Mouse (Mus musculus) heart, embryonic 11.5 days (tissue): ENCODE results near the gene Grhl3. TPM values are rescaled to one million over a fixed set of nuclear protein-coding genes. Genes with fewer than 3 reads are reported as not detected.

Source experiments
- ATAC-seq: fragments of 200-750 bp; cut with Nextera tagmentation; replicated peaks from 2 replicates; pipeline ENCODE4 v1.8.0; 2017; ENCODE audit warnings: moderate library complexity; ENCODE audit not compliant: insufficient number of reproducible peaks, low FRiP score, low TSS enrichment
- H3K27ac ChIP-seq: fragments of 300-500 bp; sonication (generic); 2 replicates; pipeline ENCODE4 v1.5.1; 2014; ENCODE audit warnings: mild to moderate bottlenecking, low read depth, low read length
- H3K27me3 ChIP-seq: fragments of 300-500 bp; sonication (generic); 2 replicates; pipeline ENCODE4 v1.6.1; 2014; ENCODE audit warnings: mild to moderate bottlenecking, low read length, mixed read lengths; ENCODE audit not compliant: control insufficient read depth, insufficient read depth
- H3K36me3 ChIP-seq: fragments of 300-500 bp; sonication (generic); 2 replicates; pipeline ENCODE4 v1.6.1; 2014; ENCODE audit warnings: mild to moderate bottlenecking, low read length, moderate library complexity, mixed read lengths; ENCODE audit not compliant: control insufficient read depth, insufficient read depth
- H3K4me1 ChIP-seq: fragments of 300-500 bp; sonication (generic); 2 replicates; pipeline ENCODE4 v1.6.1; 2014; ENCODE audit warnings: low read length; ENCODE audit not compliant: control insufficient read depth, insufficient read depth
- H3K4me2 ChIP-seq: fragments of 300-500 bp; sonication (generic); 2 replicates; pipeline ENCODE4 v1.6.1; 2014; ENCODE audit warnings: mild to moderate bottlenecking, moderate library complexity
- H3K4me3 ChIP-seq: fragments of 300-500 bp; sonication (generic); 2 replicates; pipeline ENCODE4 v1.5.1; 2014; ENCODE audit warnings: low read depth, low read length
- H3K9ac ChIP-seq: fragments of 300-500 bp; sonication (generic); 2 replicates; pipeline ENCODE4 v1.6.1; 2014; ENCODE audit warnings: mild to moderate bottlenecking, low read depth, low read length, moderate library complexity
- H3K9me3 ChIP-seq: fragments of 300-500 bp; sonication (generic); replicated peaks from 2 replicates; pipeline ENCODE4 v1.6.1; 2016; ENCODE audit warnings: low read length; ENCODE audit not compliant: control insufficient read depth
- WGBS: fragments of 180-500 bp; shearing (Covaris S2); extraction: QIAGEN DNeasy Blood & Tissue Kit; methylation state at CpG from one replicate; pipeline ENCODE4 v1.1.7; 2014; ENCODE audit not compliant: insufficient replicate concordance; 5-methylcytosine and 5-hydroxymethylcytosine counted together
- polyA plus RNA-seq: library from polyadenylated mRNA; unstranded; fragments of >200 nt; fragmentation: Nextera tagmentation; extraction: Ambion mirVana; gene quantifications from 2 replicates; pipeline ENCODE4 v1.2.1, GENCODE M21; 2014

The Grhl3 gene
- polyA plus RNA-seq, 1 experiment from 2014 or later, result 5.5 TPM

DNA sequence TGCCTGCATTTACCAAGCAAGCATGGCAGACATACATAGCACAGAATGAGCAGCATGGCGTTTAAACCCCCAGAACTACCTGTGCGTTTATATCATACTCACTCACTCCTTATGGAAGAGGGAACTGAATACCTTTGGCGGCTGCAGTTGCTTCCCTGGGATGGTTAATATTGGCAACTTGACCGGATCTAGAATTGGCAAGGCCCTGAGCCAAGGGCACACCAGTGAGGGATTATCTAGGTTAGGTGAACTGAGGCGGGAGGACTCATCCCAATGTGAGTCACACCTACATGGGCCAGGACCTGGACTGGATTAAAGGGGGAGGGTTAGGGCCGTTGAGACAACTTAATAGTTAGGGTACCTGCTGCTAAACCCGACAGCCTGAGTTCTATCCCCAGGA lies 32.8 kb upstream of the Grhl3 start:
- Histone ChIP-seq H3K4me3 (no peak overlapping the region), H3K27ac (no peak overlapping the region), H3K9me3 (peaks cover 7% of the 10 kb centered on the region; the same call in 1 of the 2 replicates), H3K4me1 (no peaks in the 10 kb centered on the region), H3K27me3 (no peaks in the 10 kb centered on the region; the same call in 1 of the 2 replicates), H3K36me3 (no peaks in the 10 kb centered on the region), H3K4me2 (no peak overlapping the region), H3K9ac (no peak overlapping the region)
- ATAC-seq, result no peak
- 85% methylated on average over 7 of the region's 7 CpGs for WGBS

GRCm38 (mm10) chr4:135601530-135601929 lies 28.1 kb upstream of the Grhl3 start:
- no peak overlapping the region for H3K27ac ChIP-seq
- H3K9me3 ChIP-seq, result no peaks in the 10 kb centered on the region
- H3K27me3 ChIP-seq, result no peaks in the 10 kb centered on the region
- no peak for ATAC-seq
- no peaks in the 10 kb centered on the region for H3K36me3 ChIP-seq
- H3K4me3 ChIP-seq, result no peak overlapping the region
- no peak overlapping the region for H3K9ac ChIP-seq
- no peaks in the 10 kb centered on the region for H3K4me1 ChIP-seq
- 78% methylated on average over 3 of the region's 3 CpGs for WGBS
- no peak overlapping the region for H3K4me2 ChIP-seq

GRCm38 (mm10) chr4:135599497-135600182 lies 26.2 kb upstream of the Grhl3 start:
- Histone ChIP-seq H3K9ac (no peak overlapping the region), H3K9me3 (no peaks in the 10 kb centered on the region), H3K27me3 (no peaks in the 10 kb centered on the region), H3K27ac (no peak overlapping the region), H3K4me2 (no peak overlapping the region), H3K4me3 (no peak overlapping the region), H3K36me3 (no peaks in the 10 kb centered on the region), H3K4me1 (no peaks in the 10 kb centered on the region)
- 67% methylated on average over 7 of the region's 7 CpGs for WGBS
- no peak for ATAC-seq

DNA sequence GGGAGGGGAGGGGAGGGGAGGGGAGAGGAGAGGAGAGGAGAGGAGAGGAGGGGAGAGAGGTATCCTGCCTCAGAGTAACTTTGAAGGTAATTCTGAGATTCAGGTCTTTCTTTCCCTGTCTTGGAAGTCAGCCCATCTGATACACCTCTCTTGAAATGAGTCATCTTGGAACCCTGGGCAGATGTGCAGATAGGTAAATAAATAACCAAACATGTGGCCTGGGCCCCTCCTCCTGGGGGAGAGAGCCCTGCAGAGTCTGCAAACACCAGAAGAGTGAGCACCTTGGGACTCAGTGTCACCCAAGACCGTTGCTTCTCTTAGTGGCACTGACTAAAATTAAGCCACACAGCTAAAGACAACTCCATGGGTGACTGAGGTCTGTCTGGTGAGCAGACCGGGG lies 25.6 kb upstream of the Grhl3 start:
- no peak for ATAC-seq
- no peaks in the 10 kb centered on the region for H3K9me3 ChIP-seq
- no peaks in the 10 kb centered on the region for H3K27me3 ChIP-seq
- H3K4me1 ChIP-seq, result no peaks in the 10 kb centered on the region
- 59% methylated on average over 2 of the region's 2 CpGs for WGBS
- H3K9ac ChIP-seq, result no peak overlapping the region
- no peak overlapping the region for H3K4me3 ChIP-seq
- no peak overlapping the region for H3K27ac ChIP-seq
- no peak overlapping the region for H3K4me2 ChIP-seq
- no peaks in the 10 kb centered on the region for H3K36me3 ChIP-seq

DNA sequence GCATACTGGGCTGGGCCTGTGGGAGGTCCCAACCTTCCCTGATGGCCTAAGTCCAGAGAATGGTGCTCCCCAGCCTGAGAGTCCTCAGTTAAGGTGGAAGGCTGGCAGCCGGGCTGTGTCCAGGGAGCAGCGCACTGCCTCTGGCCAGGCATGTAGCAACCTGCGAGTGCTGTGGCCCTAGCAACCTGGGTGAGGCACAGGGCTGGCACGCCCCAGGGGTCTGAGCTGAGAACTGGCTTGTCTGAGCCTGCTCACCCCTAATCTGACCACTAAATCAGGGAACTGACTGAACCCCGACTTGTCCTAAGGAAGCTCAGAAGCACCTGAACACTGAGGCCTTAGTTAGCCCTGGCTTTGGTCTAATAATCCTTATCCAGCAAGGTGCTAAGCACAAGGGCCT lies 24.1 kb upstream of the Grhl3 start:
- ATAC-seq, result no peak
- Histone ChIP-seq H3K27me3 (no peaks in the 10 kb centered on the region), H3K4me2 (no peak overlapping the region), H3K27ac (no peak overlapping the region), H3K4me3 (no peak overlapping the region), H3K9ac (no peak overlapping the region), H3K36me3 (no peaks in the 10 kb centered on the region), H3K9me3 (0 out of 2 replicates have a peak, but pooled peaks cover 4% of the 10 kb centered on the region), H3K4me1 (no peaks in the 10 kb centered on the region)
- 78% methylated on average over 5 of the region's 5 CpGs for WGBS

DNA sequence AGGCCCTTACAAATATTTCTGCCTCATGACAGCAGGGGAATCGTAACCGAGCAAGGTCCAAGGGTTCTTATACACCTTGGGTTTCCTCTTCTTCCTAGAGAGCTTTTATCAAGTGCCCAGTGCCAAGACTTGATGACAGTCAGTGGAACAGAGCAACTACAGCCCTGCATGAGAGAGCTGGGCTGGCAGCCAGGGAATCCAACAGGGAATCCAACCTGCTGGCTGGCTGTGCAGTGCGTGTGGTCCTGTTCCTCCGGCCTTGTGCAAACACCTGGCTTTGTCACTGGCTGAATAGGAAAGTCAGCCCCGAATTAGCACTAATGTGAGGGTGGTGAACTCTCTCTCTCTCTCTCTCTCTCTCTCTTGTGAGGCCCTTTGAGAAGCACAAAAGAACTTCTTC lies 22.5 kb upstream of the Grhl3 start:
- no peak overlapping the region for H3K27ac ChIP-seq
- 67% methylated on average over 5 of the region's 5 CpGs for WGBS

DNA sequence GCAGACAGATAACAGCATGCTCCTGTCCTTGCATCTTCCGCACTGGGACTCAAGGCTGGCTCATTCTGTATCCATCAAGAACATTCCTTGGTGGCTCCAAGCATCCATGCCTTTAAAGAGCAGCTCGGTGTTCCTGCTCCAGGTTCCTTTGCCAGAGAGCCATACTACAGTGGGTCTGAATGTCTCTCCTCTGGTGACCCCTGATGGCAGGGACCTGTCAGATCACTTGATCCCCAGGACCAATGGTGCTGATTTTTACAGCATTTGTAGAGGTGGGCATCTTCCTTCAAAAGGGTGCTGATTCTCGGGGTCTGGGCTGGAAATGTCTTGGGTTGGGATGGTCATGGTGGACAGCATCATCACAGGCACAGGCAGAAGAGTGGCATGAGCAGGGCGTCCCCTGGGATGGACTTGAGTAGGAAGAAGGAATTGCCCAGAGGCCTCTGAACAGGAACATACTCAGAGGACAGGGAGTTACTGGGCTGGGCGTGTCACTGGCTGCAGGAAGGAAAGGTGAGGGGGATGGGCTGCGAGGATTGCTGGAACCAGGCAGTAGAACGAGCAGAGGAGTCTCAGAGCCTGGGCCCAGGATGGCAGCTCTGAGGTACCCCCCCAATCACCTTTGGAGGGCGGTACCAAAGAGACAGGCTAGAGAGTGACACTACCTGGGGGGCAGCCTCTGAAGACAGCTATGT lies 18.3 kb upstream of the Grhl3 start:
- Histone ChIP-seq H3K4me3 (no peak overlapping the region), H3K9ac (no peak overlapping the region), H3K27me3 (no peaks in the 10 kb centered on the region), H3K4me2 (no peak overlapping the region), H3K36me3 (no peaks in the 10 kb centered on the region), H3K4me1 (no peaks in the 10 kb centered on the region), H3K9me3 (0 out of 2 replicates have a peak, but pooled peaks cover 4% of the 10 kb centered on the region), H3K27ac (no peak overlapping the region)
- 43% methylated on average over 8 of the region's 8 CpGs for WGBS
- no peak for ATAC-seq

More for the DNA sequence above, 22.5 kb upstream of the Grhl3 start:
- no peak overlapping the region for H3K9ac ChIP-seq
- no peaks in the 10 kb centered on the region for H3K4me1 ChIP-seq
- H3K27me3 ChIP-seq, result no peaks in the 10 kb centered on the region
- no peak overlapping the region for H3K4me2 ChIP-seq
- H3K4me3 ChIP-seq, result no peak overlapping the region
- no peak for ATAC-seq
- H3K9me3 ChIP-seq, result 0 out of 2 replicates have a peak, but pooled peaks cover 4% of the 10 kb centered on the region
- H3K36me3 ChIP-seq, result no peaks in the 10 kb centered on the region

GRCm38 (mm10) chr4:135591086-135591485 lies 17.7 kb upstream of the Grhl3 start:
- H3K4me1 ChIP-seq, result no peaks in the 10 kb centered on the region
- H3K9me3 ChIP-seq, result 0 out of 2 replicates have a peak, but pooled peaks cover 4% of the 10 kb centered on the region
- H3K4me2 ChIP-seq, result no peak overlapping the region
- WGBS, result 67% methylated on average over 3 of the region's 3 CpGs
- no peak overlapping the region for H3K4me3 ChIP-seq
- H3K36me3 ChIP-seq, result no peaks in the 10 kb centered on the region
- H3K27ac ChIP-seq, result no peak overlapping the region
- H3K27me3 ChIP-seq, result no peaks in the 10 kb centered on the region
- no peak for ATAC-seq
- no peak overlapping the region for H3K9ac ChIP-seq
